Mouse (Mus musculus): ENCODE results near the gene Srpr. TPM values are rescaled to one million over a fixed set of nuclear protein-coding genes. Genes with fewer than 3 reads are reported as not detected.

The Srpr gene
- polyA plus RNA-seq, 1 experiment from 2014 or later: 108 TPM

DNA sequence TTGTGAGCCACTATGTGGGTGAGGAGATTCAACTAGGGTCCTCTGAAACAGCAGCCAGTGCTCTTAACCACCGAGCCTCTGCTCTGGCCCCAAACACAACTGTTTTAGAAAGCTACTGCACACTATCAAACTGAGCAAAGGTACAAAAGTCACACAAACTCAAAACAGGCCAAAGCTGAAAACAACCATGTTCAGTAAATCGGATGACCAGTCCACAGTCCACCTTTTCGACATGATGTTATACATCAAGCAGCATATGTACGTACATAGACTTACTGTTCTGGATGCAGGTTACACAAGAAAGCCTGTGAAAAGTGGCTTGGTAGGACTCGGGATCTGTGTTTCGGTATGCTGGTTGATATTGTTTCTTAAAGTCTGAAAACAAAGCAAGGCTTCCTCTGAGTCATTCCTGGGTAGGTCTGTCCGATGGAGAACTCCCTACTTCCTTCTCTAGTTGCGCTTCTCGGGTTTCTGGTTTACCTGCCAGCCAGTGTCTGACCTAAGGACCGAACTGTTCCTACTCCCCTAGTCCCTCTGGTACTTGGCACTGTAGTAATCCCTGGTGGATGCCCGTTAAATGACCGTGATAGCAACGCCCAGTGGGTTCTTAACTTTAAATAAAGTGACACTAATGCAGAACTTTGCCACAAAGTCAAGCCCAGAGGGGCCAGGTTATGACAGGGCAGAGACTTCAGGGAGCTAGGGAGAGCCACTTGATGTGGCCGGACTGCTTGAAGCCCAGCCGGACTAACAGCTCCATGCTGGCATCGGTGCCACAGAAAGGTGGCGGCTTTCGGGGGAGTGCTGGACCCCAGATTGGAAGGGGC, 817 bp upstream of the Srpr start:
- Histone ChIP-seq H3K4me1 (ENCODE audit: control insufficient read depth, insufficient read depth, low read length) (peaks cover 5% of the 10 kb centered on the region; the same call in 1 of the 2 replicates), H3K27ac (replicated peaks; ENCODE audit: low read depth, low read length) (no peak overlapping the region), H3K4me2 (ENCODE audit: low read depth, severe bottlenecking) (peak overlapping the region; percentile 85), H3K9me3 (ENCODE audit: control insufficient read depth, low read length) (no peaks in the 10 kb centered on the region), H3K27me3 (ENCODE audit: control insufficient read depth, insufficient read depth, low read length) (no peaks in the 10 kb centered on the region), H3K4me3 (ENCODE audit: low read depth, low read length) (peak overlapping the region; percentile 56), H3K9ac (ENCODE audit: low read length) (peak overlapping the region; percentile 70), H3K36me3 (ENCODE audit: control insufficient read depth, insufficient read depth, low read length) (no peaks in the 10 kb centered on the region)
- 27% methylated on average over 18 of the region's 18 CpGs for WGBS
- DNase-seq (ENCODE audit: low spot score) (no peak), ATAC-seq (ENCODE audit: insufficient number of reproducible peaks, low FRiP score, low TSS enrichment, low read depth) (peak; percentile 39; the same call in 1 of the 2 replicates)

DNA sequence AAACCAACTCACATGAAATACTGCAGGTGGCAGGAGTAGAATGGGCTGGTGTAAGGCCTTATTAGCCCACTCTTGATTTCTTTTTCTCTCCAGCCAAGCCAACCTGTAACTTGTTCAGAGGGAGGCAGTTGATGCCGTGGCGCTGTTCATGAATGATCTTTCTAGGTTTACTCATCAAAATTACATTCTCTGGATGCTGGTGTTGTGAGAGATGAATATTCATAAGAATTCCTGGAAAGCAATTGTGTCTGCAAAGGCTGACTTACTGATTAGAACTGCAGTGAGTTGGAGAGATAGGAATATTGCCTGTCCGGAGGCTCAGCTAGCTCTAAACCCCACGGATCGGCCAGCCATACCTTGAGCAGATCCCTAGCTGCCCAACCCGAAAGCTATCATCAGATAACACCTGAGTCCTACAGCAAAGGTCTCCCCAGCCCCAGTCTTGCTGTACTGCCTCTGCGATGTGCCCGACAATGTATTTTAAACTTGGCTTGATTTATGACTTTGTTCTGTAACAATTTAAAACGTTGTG, 620 bp downstream of the Srpr start:
- 61% methylated on average over 9 of the region's 9 CpGs for WGBS
- peaks cover 5% of the 10 kb centered on the region; the same call in 1 of the 2 replicates for H3K4me1 ChIP-seq (ENCODE audit: control insufficient read depth, insufficient read depth, low read length)
- DNase-seq (ENCODE audit: low spot score) (no peak), ATAC-seq (ENCODE audit: insufficient number of reproducible peaks, low FRiP score, low TSS enrichment, low read depth) (no peak)
- H3K4me3 ChIP-seq (ENCODE audit: low read depth, low read length): peak overlapping the region; percentile 56; the same call in 1 of the 2 replicates
- no peak overlapping the region; the same call in 1 of the 2 replicates for H3K9ac ChIP-seq (ENCODE audit: low read length)
- no peaks in the 10 kb centered on the region for H3K27me3 ChIP-seq (ENCODE audit: control insufficient read depth, insufficient read depth, low read length)
- peaks cover 9% of the 10 kb centered on the region; the same call in 1 of the 2 replicates for H3K36me3 ChIP-seq (ENCODE audit: control insufficient read depth, insufficient read depth, low read length)
- no peaks in the 10 kb centered on the region for H3K9me3 ChIP-seq (ENCODE audit: control insufficient read depth, low read length)
- H3K4me2 ChIP-seq (ENCODE audit: low read depth, severe bottlenecking): peak overlapping the region; percentile 85; the same call in 1 of the 2 replicates
- H3K27ac ChIP-seq (replicated peaks; ENCODE audit: low read depth, low read length): no peak overlapping the region

GRCm38 (mm10) chr9:35203536-35203935, 3.6 kb downstream of the Srpr start:
- ATAC-seq (ENCODE audit: insufficient number of reproducible peaks, low FRiP score, low TSS enrichment, low read depth) (no peak), DNase-seq (ENCODE audit: low spot score) (no peak)
- 55% methylated on average over 3 of the region's 3 CpGs for WGBS
- Histone ChIP-seq H3K4me2 (ENCODE audit: low read depth, severe bottlenecking) (no peak overlapping the region), H3K9me3 (ENCODE audit: control insufficient read depth, low read length) (no peaks in the 10 kb centered on the region), H3K4me1 (ENCODE audit: control insufficient read depth, insufficient read depth, low read length) (peaks cover 5% of the 10 kb centered on the region; the same call in 1 of the 2 replicates), H3K4me3 (ENCODE audit: low read depth, low read length) (no peak overlapping the region), H3K36me3 (ENCODE audit: control insufficient read depth, insufficient read depth, low read length) (peaks cover 22% of the 10 kb centered on the region; the same call in 1 of the 2 replicates), H3K27me3 (ENCODE audit: control insufficient read depth, insufficient read depth, low read length) (no peaks in the 10 kb centered on the region), H3K9ac (ENCODE audit: low read length) (no peak overlapping the region), H3K27ac (replicated peaks; ENCODE audit: low read depth, low read length) (no peak overlapping the region)

GRCm38 (mm10) chr9:35204421-35204820, 4.4 kb downstream of the Srpr start:
- Histone ChIP-seq H3K9me3 (ENCODE audit: control insufficient read depth, low read length) (no peaks in the 10 kb centered on the region), H3K27ac (replicated peaks; ENCODE audit: low read depth, low read length) (no peak overlapping the region), H3K4me3 (ENCODE audit: low read depth, low read length) (no peak overlapping the region), H3K27me3 (ENCODE audit: control insufficient read depth, insufficient read depth, low read length) (no peaks in the 10 kb centered on the region), H3K4me1 (ENCODE audit: control insufficient read depth, insufficient read depth, low read length) (peaks cover 5% of the 10 kb centered on the region; the same call in 1 of the 2 replicates), H3K36me3 (ENCODE audit: control insufficient read depth, insufficient read depth, low read length) (peaks cover 22% of the 10 kb centered on the region; the same call in 1 of the 2 replicates), H3K4me2 (ENCODE audit: low read depth, severe bottlenecking) (no peak overlapping the region), H3K9ac (ENCODE audit: low read length) (no peak overlapping the region)
- DNase-seq (ENCODE audit: low spot score) (no peak), ATAC-seq (ENCODE audit: insufficient number of reproducible peaks, low FRiP score, low TSS enrichment, low read depth) (no peak)
- WGBS: 94% methylated on average over 2 of the region's 2 CpGs

DNA sequence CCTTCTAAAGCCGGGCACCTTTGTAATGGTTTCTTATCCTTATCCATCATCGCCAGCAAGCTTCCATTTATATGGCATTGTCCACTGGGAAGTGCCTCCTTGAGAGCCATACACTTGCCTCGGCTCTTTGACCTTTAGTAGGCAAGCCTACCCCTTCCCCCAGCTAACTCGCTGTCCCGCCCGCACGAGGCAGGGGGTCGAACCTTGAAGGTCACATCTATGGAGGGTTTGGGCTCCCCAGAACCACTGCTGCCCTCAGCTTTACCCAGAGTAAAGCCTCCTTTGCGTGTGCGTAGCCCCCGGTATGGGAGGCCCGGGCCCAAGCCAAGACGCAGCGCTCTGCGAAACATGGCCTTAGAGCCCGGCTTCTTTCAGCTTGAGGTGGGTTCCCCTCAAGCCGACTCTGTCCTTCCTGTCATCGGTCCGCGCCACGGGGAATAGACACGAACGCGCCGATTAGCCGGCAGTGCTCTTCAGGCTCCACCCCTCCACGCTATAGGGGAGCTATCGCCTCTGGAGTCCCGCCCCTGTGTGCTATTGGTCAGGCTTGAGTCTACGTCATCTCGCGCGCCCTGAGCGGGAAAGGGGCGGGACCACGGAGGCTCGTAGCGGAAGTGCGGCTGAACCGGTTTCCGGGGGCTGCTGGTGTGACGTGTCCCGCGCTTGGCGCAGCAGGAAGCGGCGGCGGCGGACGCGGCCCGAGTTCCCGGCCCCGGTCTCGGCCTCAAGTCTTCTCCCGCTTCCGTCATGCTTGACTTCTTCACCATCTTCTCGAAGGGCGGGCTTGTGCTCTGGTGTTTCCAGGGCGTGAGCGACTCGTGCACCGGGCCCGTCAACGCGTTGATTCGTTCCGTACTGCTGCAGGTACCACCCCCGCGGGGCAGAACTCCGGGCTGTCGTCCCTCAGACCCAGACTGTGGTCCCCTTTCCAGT, 10.8 kb downstream of the Srpr start, which contains the start of gene Foxred1:
Gene Foxred1 (minus strand): TSS at position 514 of the 933 bp plus-strand sequence.
- DNase-seq (ENCODE audit: low spot score) (peak; percentile 100), ATAC-seq (ENCODE audit: insufficient number of reproducible peaks, low FRiP score, low TSS enrichment, low read depth) (peak; percentile 100)
- peaks cover 27% of the 10 kb centered on the region for H3K36me3 ChIP-seq (ENCODE audit: control insufficient read depth, insufficient read depth, low read length)
- no peaks in the 10 kb centered on the region for H3K9me3 ChIP-seq (ENCODE audit: control insufficient read depth, low read length)
- H3K9ac ChIP-seq (ENCODE audit: low read length): peak within 1 kb of the TSS; percentile 75
- WGBS: under 1% methylated on average over 72 of the region's 72 CpGs
- H3K27me3 ChIP-seq (ENCODE audit: control insufficient read depth, insufficient read depth, low read length): no peaks in the 10 kb centered on the region
- H3K4me1 ChIP-seq (ENCODE audit: control insufficient read depth, insufficient read depth, low read length): peaks cover 6% of the 10 kb centered on the region; the same call in 1 of the 2 replicates
- H3K4me2 ChIP-seq (ENCODE audit: low read depth, severe bottlenecking): peak within 1 kb of the TSS; percentile 80
- peak within 1 kb of the TSS; percentile 71 for H3K27ac ChIP-seq (replicated peaks; ENCODE audit: low read depth, low read length)
- peak within 1 kb of the TSS; percentile 73 for H3K4me3 ChIP-seq (ENCODE audit: low read depth, low read length)

DNA sequence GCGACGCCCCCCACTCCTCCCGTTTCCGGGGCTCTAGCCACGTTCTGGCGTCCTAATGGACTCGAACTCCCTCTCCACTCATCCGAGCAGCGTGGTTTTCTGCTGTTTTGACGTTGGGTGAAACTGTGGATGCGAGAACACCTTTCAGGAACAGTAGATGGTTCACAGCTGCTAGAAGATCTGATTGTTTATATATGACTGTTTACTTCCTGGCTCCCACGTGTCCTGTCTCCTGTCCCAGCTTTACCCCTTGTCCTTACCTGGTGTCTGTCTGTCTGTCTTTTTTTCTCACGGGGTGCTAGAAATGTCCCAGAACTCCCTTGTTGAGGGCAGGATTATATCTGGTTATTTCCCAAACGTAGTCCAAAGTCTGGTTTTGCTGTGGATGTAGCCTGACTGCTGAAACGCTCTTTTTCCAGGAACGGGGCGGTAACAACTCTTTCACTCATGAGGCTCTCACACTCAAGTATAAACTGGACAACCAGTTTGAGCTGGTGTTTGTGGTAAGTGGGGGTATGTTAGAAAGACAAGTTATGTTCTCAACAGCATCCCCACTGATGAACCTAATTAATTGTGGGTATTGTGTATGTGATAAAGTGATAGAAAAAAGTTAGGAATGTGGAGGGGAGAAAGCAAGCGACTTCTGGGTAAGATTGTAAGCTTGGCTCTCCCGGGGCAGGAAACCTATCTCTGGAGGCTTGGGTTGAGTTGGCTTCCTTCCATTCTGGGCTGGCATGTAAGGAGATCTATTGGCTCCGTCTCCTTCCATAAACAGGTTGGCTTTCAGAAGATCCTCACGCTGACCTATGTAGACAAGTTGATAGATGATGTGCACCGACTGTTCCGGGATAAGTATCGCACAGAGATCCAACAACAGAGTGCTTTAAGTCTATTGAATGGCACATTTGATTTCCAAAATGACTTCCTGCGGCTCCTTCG, 11.9 kb downstream of the Srpr start:
- ATAC-seq (ENCODE audit: insufficient number of reproducible peaks, low FRiP score, low TSS enrichment, low read depth): no peak; the same call in 1 of the 2 replicates
- 37% methylated on average over 26 of the region's 26 CpGs for WGBS
- H3K36me3 ChIP-seq (ENCODE audit: control insufficient read depth, insufficient read depth, low read length): peaks cover 23% of the 10 kb centered on the region
- H3K9ac ChIP-seq (ENCODE audit: low read length): peak overlapping the region; percentile 75
- no peaks in the 10 kb centered on the region for H3K9me3 ChIP-seq (ENCODE audit: control insufficient read depth, low read length)
- peak overlapping the region; percentile 73 for H3K4me3 ChIP-seq (ENCODE audit: low read depth, low read length)
- no peaks in the 10 kb centered on the region for H3K27me3 ChIP-seq (ENCODE audit: control insufficient read depth, insufficient read depth, low read length)
- 0 out of 2 replicates have a peak overlapping the region, but pooled peaks have one; percentile 10 for H3K27ac ChIP-seq (replicated peaks; ENCODE audit: low read depth, low read length)
- H3K4me1 ChIP-seq (ENCODE audit: control insufficient read depth, insufficient read depth, low read length): peaks cover 6% of the 10 kb centered on the region; the same call in 1 of the 2 replicates
- DNase-seq (ENCODE audit: low spot score): no peak
- peak overlapping the region; percentile 69 for H3K4me2 ChIP-seq (ENCODE audit: low read depth, severe bottlenecking)

GRCm38 (mm10) chr9:35217963-35218362, 18.0 kb downstream of the Srpr start:
- Histone ChIP-seq H3K27me3 (ENCODE audit: control insufficient read depth, insufficient read depth, low read length) (no peaks in the 10 kb centered on the region), H3K9me3 (ENCODE audit: control insufficient read depth, low read length) (no peaks in the 10 kb centered on the region), H3K4me3 (ENCODE audit: low read depth, low read length) (no peak overlapping the region), H3K4me2 (ENCODE audit: low read depth, severe bottlenecking) (no peak overlapping the region), H3K36me3 (ENCODE audit: control insufficient read depth, insufficient read depth, low read length) (peaks cover 28% of the 10 kb centered on the region), H3K9ac (ENCODE audit: low read length) (no peak overlapping the region), H3K4me1 (ENCODE audit: control insufficient read depth, insufficient read depth, low read length) (no peaks in the 10 kb centered on the region), H3K27ac (replicated peaks; ENCODE audit: low read depth, low read length) (no peak overlapping the region)
- ATAC-seq (ENCODE audit: insufficient number of reproducible peaks, low FRiP score, low TSS enrichment, low read depth) (no peak), DNase-seq (ENCODE audit: low spot score) (no peak)
- WGBS: 84% methylated on average over 1 of the region's 1 CpGs
